Mouse (Mus musculus): ENCODE data around the gene Mst1r.
A peak's percentile ranks its signal among the peaks of the same experiment; 100 is the strongest.

Mst1r gene

DNA sequence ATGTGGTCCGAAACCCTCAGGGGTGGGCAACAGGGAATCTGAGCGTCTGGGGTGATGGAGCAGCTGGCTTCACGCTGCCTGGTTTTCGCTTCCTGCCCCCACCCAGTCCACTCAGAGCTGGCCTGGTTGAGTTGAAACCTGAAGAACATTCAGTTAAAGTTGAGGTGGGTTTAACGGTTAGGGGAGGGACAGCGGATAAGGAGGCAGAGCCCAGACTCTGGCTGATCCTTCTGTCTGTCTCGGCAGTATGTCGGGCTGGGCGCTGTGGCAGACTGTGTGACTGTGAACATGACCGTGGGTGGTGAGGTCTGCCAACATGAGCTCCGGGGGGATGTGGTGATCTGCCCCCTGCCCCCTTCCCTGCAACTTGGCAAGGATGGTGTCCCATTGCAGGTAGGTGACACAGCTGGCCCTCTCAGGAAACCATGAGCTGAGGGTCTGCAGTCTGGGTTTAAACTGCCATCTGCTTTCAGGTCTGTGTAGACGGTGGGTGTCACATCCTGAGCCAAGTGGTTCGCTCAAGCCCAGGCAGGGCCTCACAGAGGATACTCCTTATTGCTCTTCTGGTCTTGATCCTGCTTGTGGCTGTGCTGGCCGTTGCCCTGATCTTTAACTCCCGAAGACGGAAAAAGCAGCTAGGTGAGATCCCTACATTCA lies 8.2 kb downstream of the Mst1r start:
- DNase-seq (ENCODE audit: low read depth) = no peak

DNA sequence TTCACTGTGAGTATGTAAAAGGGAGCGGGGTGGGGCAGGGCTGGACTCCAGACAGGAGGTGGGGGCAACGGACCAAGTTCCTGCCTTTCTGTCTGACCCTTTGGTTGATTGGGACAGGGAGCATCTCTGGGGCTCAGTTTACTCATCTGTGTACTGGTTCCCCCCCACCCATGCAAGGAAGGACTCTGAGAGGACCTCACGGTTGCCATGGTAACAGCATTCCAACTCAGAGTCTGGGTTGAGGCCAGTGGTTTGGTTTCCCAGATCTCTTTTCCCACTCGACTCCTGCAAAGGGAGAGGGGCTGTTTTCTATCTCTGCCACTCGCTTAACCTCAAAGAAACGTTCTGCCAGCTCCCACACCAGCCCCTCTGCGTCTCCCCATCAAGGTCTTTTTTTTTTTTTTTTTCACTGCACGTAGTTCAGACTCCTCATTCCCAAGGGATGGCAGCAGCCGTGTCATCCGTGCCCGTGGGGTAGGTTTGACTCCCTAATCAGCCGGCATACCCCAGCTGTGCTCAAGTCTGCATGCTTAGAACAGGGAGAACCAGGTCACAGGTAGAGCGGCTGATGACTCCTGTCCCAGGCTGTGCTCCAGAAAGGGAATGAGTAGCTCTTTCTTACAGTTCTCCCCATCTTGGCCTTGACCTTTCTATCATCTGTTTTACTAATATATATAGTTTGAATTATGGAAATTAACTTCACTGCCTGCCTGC lies 11.4 kb downstream of the Mst1r start:
- no peak for DNase-seq (ENCODE audit: low read depth)

DNA sequence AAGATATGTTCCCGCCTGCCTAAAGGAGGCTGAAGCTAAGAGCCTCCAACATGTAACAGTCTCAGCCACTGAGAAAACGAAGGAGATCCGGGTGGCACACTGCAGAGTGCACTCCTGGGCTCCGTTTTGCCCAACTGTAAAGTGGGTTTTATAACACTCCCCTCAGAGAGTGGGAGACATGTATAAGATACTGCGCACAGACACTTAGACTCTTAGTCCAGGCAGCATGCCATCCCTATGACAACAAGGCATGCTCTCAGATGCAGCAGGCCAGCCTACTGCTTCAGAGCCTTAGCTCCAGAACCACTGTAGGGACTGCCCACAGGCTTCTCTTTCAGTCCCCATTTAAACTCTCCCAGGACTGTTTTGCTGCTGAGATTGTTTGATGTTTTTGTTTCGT lies 12.2 kb downstream of the Mst1r start:
- no peak for DNase-seq (ENCODE audit: low read depth)

DNA sequence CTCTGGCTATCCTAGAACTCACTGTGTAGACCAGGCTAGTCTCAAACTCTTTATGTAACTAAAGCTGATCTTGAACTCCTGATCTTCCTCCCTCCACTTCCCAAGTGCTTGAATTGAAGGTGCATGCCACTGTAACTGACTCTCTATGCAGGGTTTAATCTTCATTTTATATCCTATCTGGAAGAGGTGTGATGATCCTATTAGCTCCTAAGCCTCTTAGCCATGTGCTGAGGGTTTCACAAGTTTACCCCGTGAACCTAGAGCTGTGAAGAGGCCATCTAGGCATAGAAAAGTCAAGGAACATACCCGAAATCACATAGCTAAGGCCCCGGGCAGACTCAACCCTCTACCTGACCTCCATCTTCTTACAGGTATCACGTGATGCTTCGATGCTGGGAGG lies 12.8 kb downstream of the Mst1r start:
- DNase-seq (ENCODE audit: low read depth) = no peak

DNA sequence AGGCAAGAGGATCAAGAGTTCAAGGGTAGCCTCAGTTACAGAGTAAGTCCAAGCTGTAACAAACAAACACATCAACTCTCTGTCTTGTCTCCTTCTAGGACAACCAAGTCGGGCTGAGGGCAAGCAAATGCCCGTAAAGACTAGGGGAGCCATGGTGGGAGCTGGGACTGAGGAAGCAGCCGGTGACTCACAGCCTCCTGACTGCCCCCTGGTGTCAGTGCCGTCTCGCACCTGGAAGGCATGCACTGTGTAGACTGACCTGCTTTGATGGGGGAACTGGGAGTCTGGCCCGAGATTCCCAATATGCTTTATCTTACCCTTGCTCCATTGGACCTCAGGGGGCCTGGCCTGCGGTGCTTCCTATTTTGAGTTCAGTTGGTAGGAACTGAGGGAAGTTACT lies 16.3 kb downstream of the Mst1r start:
- DNase-seq (ENCODE audit: low read depth) = peak; percentile 65

DNA sequence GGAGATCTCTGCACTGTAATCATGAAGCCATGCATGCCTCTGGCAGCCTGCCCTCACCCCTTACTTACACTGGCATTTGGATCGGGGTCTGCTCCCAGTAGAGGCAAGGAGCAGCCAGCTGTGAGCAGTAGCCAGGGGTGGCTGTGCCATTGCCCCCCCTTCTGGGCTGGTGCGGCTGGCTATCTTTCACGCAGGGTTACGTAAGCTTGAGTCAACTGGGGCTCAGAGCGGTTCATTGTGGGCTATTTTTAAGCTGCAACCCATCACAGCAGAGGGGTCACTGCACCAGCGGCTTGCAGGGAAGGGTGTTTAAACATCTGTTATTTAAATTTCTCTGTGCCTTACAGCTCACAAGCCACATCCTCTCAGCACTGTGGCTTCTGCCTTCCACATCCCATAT lies 17.3 kb downstream of the Mst1r start:
- DNase-seq (ENCODE audit: low read depth) = peak; percentile 80

DNA sequence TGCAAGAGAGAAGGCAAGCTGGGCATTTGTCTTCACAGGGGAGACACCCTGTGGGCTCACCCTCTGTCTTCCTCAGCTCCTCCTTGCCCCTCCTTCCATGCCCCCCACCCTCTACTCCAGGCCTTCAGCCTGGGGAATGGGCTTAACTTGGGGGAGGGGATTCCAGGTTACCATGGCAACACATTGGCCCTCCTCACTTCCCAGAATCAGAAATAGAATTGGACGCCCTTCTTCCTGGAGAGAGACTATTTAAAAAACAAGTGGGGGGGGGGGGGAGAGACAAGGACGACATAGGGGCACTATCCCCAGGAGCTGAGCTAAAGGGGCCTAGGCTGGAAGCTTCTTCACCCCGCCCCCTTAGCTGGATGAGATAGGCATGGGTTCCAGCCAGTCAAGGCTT lies 18.6 kb downstream of the Mst1r start:
- no peak for DNase-seq (ENCODE audit: low read depth)

DNA sequence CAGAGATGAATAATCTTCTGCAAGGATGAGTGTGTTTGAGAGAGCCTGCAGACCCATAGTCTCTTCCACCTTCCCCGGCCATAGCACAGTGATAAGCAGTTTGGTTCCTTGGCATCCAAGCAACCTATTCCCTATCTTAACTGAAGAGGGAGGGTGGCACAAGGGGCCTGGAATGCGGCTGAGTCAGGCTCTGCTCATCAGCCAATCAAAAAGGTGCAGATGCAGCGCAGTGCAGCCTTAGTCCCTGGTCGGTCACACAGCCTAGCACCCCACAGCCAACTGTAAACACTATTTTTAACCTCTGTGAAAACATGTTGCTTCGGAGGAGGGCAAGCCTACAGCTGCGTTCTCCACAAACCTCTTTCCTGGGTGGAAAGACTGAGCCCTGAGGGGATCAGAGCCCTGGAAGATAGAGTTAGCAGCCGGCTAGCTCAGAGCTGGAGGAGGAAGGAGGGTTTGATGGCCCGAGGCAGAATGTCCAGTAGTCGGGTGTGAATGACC lies 20.3 kb downstream of the Mst1r start:
- no peak for DNase-seq (ENCODE audit: low read depth)

DNA sequence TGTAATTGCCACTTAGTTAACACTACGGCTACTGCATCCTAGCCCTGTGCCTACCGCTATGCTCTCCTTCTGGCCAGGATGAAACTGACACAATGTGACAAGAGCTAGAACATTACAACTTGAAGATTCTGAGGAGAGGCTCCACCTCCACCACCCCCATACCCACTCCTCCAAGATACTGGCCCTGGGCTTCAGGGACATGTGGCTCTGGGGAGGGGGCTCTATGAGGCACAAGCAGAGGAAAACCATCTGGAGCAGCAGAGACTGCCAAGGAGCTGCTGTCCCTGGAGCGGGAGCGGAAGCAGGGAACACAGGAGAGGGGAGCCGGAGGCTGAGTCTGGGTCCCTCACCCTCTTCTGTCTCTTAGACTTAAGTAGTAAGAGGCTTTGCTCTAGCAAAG lies 21.1 kb downstream of the Mst1r start:
- DNase-seq (ENCODE audit: low read depth) = no peak

DNA sequence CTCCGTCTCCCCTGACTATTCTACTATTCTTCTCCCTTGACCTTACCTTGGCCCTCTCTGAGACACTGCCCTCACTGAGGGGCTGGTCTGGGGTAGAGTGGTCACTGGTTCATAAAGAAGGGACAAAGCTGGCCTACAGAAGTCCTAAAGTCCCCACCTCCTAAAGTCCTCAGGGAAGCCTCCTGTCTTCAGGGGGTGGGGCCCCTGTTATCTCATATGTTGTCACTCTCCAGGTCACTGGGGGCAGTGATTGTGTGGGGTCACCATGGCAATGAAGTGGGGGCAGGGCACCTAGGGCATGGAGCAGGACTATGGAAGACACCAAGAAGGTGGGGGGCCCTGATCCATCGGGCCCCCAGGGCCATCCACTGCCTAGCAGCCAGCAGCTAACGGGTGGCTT lies 21.5 kb downstream of the Mst1r start, which contains the start of gene Actl11:
Gene Actl11, plus strand, starts transcription at position 301 of the 400 bp plus-strand sequence.
- no peak for DNase-seq (ENCODE audit: low read depth)

DNA sequence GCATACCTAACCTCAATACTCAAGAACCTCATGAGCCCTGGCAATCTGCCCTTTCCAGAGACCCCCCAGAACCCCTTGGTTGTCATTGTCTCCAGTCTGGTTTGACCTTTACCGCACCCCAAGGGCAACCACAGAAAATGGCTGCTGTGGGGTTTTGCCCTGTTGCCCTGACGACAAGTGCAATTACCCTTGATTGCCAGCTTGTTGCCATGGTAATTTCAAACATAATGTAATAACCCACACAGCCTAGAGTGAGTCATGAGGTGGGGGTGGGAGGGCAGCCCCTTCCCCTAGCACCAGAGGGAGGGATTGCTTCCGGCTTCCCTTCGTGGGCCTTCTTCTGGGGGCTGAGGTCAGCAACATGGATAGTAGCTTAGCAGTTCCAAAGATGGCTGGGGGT lies 25.5 kb downstream of the Mst1r start:
- no peak for DNase-seq (ENCODE audit: low read depth)

DNA sequence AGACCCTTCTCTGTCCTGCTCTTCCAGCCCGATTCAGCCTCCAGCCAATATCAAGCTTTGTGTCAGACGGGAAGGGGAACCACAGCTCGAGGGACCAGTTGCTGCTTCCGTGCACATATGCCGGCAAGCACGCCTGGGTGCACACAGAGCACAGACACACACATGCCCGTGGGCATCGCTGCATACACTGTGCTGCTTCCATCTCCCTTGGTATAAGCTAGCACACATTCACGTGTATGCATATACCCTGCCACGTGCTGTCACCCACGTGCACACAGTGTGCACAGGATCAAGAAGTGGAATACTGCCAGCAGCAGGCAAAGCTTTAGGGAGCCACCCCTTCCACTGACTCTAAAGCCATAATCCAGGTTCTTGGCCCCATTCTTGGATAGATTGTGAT lies 27.5 kb downstream of the Mst1r start:
- no peak for DNase-seq (ENCODE audit: low read depth)

DNA sequence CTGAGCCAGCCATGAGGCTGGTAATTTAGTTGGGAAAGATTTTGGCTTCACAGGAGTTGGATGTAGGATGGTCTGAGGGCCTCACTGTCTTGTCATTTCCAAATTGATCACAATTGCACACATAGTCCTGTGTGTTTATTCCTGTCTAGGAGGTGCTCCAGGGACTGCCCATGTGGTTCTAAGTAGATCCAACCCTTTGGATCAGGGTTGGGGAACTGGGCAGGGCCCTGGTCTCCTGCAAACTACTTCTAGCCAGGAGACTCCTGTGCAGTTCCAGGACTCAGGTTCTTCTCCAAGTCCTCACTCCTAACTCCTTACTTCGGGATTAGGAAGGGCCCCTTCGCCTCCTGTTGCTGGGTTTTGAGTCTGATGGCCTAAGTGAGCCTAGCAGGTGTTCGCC lies 28.7 kb downstream of the Mst1r start, which contains the start of gene Camkv:
Gene Camkv, plus strand, starts transcription at position 301 of the 400 bp plus-strand sequence.
- no peak for DNase-seq (ENCODE audit: low read depth)

DNA sequence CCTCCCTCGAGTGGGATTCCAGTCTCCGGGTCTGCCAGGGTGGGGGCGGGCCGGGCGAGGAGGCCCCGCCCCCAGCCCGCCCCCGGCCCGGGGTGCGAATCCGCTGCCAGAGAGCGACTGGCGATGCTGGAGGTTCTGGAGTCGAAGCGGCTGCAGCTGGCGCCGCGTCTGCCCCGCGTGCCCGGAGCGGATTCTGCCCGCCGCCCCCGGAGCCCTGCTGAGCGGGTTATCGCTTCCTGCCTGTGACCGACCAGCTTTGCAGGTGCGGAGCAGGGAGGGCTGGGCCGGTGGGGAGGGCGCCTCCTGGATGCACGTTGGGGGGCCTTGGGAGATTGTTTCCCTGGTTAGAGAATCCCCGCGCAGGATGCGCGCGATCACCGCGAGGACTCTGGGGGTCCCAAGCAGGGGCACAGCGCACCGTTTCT lies 29.1 kb downstream of the Mst1r start:
- DNase-seq (ENCODE audit: low read depth) = no peak

DNA sequence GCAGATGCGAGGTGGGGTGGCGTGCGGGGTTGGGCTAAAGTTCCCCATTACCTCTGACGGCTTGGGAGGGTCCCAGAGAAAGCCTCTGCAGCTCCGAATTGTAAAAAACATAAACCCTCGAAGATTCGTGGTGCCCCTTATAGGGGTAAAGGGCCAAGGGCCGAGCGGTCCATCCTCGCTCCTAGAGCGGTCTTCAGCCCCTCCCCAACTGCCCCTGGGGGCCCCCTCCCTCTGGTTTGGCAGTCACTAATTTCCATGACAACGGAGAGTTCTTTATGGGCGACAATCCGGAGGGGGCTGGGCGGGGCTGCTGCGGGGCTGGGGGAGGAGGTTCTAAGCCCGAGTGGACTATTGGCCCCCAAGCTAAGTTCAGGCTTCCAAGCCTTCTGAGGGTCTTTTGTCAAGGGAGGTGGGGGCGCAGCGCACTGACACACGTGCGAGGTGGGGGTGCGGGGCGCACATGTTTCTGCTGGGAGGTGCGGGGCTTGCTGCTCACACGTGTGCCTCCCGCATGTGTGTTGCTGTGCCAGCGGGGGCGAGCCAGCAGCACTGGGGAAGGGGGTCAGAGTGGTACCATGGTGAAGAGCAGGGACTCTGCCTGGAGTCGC lies 29.6 kb downstream of the Mst1r start:
- no peak for DNase-seq (ENCODE audit: low read depth)

DNA sequence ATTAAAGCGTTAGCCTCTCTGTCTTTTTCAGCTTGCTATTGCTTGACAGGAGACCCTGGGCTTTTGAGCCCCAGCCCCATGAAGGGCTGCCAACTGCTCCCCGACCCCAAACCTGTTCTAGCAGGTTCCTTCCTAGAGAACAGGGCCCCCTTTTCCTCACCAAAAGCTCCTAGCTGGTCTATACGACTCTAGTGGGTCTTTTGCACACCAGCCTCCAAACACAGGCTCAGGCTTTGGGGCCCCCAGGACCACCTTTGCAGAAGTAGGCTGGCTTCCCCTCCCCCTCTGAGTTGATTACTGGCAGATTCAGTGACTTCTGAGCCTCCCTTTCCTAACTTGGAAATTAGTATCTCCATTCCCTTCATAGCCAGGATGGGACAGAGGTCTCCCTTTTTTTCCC lies 30.2 kb downstream of the Mst1r start:
- no peak for DNase-seq (ENCODE audit: low read depth)

DNA sequence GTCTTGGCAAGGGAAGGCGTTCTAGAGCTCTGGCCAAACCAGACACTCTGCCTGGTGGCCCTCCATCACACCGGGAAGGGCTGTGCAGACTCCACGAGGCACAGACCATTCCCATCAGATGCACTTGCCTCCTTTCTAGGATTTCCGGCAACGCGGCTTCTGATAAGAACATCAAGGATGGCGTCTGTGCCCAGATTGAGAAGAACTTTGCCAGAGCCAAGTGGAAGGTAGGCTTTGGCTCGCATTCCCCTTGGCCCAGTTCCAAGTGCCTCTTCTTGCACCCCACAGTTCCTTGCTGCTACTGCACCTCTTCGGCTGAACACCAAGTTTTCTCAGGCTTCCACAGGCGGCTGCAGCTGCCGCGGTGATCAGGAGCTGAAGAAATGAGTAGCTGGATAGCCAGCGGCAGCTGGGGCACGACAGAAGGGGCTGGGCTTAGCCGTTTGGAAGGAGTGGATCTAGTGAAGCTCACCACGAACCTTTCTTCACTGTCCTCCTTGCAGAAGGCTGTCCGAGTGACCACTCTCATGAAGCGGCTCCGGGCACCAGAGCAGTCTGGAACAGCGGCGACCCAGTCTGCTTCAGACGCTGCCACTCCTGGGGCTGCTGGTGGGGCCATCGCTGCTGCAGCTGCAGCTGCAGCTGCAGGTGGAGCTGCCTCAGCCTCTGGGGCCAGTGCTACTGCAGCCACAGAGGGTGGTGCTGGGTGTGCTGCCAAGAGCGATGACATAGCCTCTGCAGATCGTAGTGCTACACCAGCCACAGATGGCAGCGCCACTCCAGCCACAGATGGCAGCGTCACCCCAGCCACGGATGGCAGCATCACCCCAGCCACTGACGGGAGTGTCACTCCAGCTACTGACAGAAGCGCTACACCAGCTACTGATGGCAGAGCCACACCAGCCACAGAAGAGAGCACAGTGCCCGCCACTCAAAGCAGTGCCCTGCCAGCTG lies 40.8 kb downstream of the Mst1r start:
- no peak for DNase-seq (ENCODE audit: low read depth)

DNA sequence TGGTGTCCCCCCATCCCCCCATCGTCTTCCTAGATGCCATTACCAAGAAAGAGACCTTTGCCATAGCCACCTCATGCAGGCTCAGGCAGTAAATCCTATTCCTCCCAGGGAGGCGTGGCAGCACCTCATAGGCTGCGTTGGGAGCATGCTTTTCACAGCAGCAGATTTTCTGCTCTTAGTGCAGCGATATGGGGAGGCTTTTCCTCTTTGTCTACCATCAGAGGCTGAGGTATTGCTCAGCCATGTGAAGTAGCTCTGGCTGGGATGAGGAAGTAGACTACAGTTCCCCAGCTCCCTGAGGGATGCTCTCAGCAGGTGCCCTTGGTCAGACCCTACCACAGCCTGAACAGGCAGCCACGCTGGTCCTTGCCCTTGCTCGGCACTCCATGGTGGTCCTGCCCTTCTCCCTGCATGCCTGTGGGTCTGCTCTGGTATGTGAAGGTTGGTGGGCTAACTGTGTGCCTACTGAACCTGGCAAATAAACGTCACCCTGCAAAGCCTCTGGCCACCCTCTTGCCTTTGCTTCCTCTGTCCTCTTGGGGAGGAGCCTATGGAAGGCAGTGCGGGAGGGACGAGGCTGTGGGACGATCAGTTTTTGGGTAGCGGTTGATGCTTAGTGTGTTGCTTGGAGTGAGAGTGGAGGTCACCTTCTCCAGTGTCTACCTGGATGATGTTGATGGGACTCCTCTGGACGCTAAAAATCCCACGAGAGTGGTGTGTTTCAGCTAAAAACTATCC lies 42.7 kb downstream of the Mst1r start:
- no peak for DNase-seq (ENCODE audit: low read depth)

DNA sequence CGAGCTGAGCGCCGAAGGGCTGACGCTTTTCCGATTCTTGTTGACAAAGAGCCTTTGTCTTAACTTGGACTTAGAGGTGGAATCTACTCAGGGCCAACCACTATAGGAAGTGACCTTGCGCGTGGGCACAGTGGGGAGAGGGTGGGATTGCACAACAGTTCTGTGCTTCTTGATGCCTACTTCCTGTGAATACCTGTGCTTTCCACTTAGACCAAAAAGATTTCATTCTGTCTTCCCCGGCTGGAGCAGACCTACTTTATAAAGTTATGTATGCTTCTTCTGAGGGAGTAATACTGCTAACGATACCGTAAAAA lies 43.2 kb downstream of the Mst1r start, which contains the start of gene Traip:
Gene Traip, plus strand, starts transcription at position 215 of the 314 bp plus-strand sequence.
- no peak for DNase-seq (ENCODE audit: low read depth)

DNA sequence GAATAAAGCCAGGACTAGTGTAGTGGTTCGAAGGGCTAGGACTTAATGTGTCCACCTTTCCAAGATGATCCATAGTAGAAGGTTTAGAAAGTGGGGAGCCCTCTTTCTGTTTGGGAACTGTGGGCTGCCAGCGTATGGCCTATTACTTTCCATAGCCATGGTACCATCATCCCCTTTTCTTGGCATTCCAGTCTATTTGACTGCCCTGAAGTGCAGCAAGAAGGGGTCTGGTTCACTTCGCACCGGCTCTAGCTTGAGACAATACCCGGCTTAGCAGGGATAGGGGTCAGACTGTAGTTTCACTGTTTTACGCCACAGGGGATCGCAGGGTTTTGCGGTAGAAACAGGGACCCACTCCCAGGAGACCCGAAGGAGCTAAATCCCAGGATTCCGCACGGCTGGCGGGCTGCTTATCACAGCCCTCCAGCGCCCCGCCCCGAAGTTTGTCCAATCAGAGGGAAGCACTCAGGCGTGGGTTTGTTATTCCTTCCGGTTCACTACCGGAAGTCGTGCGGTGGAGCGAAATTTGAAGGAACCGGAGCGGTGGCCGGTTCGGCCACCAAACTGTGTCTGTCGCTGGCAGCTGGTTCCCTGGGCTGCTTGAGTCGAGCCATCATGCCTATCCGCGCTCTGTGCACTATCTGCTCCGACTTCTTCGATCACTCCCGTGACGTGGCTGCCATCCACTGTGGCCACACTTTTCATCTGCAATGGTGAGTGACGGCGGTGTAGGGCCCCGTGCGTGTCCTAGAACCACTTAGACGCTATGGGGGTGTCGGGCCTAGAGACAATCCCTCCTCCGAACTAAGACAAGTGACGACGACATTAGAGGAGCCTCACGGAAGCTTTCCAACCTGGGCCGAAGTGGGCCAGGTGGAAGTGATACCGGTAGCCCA lies 44.0 kb downstream of the Mst1r start:
- DNase-seq (ENCODE audit: low read depth) = peak; percentile 91

Data from 416B (cell line).